Mouse (Mus musculus): ENCODE data around the gene Plcd3. TPM values are rescaled to one million over a fixed set of nuclear protein-coding genes. Genes with fewer than 3 reads are reported as not detected.

Gene Plcd3
- polyA plus RNA-seq, 1 experiment from 2014 or later: 1.0 TPM

DNA sequence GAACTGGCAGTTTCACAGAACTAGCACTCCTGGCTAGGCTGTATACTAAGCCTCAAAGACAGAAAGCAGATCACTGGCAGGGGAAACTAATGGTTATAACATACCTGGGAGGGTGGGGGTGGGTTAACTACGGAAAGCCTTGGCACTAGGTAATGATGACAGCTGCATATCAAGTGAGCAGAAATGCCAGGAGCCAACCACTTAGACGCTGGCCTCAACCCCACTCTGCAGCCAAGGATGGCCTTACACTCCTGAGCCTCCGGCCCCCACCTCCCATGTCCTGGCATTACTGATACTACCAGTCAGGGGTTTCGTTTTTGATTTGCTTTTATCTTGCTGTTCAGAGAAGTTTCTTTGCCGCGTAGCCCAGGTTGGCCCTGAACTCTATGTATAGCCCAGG is 5.7 kb downstream of the Plcd3 start:
- no peak for ATAC-seq
- no peaks in the 10 kb centered on the region for H3K9me3 ChIP-seq (ENCODE audit: control insufficient read depth)
- no peak overlapping the region for H3K4me3 ChIP-seq (ENCODE audit: low read depth, low read length)
- H3K4me2 ChIP-seq (replicated peaks; ENCODE audit: low read depth): no peak overlapping the region
- TF ChIP-seq CTCF (IDR thresholded peaks at IDR 0.05; ENCODE audit: low read depth): no peak
- 0 out of 2 replicates have a peak, but pooled peaks cover 5% of the 10 kb centered on the region for H3K4me1 ChIP-seq (replicated peaks; ENCODE audit: control insufficient read depth, insufficient read depth, low read length)
- no peak overlapping the region for H3K27ac ChIP-seq (ENCODE audit: low read depth, low read length)
- no peaks in the 10 kb centered on the region for H3K36me3 ChIP-seq (ENCODE audit: control insufficient read depth, insufficient read depth)
- H3K27me3 ChIP-seq (replicated peaks; ENCODE audit: control insufficient read depth, insufficient read depth, low read length): peaks cover 9% of the 10 kb centered on the region; the same call in 1 of the 2 replicates
- no peak overlapping the region for H3K9ac ChIP-seq (ENCODE audit: low read depth, low read length)
- 93% methylated on average over 6 of the region's 6 CpGs for whole genome bisulfite sequencing

DNA sequence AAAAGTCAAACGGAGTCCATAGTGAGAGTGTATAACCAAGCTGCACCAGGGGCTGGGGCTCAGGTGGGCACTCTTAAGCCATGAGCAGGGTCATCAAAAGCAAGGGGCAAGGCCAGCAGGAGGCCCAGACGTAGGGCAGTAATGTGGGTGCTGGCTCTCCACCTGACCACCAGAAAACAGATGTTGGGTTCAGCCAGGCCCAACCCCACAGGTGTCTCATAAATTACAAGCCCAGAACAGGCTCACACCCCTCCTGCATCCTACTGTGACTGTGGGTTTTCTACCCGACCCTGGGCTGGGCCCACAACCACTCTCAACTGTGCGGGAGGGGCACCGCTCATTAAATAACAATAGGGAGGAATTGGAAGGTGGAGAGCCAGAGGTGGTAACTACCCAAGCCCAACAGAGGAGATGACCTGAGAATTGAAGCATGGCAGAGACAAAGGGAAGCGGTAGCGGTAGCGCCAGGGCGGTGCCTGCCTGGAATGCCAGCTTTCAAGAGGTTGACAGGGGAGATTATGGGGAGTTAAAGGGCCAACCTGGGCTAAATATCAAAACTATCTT is 6.3 kb downstream of the Plcd3 start:
- no peaks in the 10 kb centered on the region for H3K9me3 ChIP-seq (ENCODE audit: control insufficient read depth)
- H3K4me1 ChIP-seq (replicated peaks; ENCODE audit: control insufficient read depth, insufficient read depth, low read length): 0 out of 2 replicates have a peak, but pooled peaks cover 5% of the 10 kb centered on the region
- H3K27me3 ChIP-seq (replicated peaks; ENCODE audit: control insufficient read depth, insufficient read depth, low read length): peaks cover 3% of the 10 kb centered on the region; the same call in 1 of the 2 replicates
- H3K36me3 ChIP-seq (ENCODE audit: control insufficient read depth, insufficient read depth): no peaks in the 10 kb centered on the region
- no peak for ATAC-seq
- H3K27ac ChIP-seq (ENCODE audit: low read depth, low read length): no peak overlapping the region
- no peak overlapping the region for H3K4me2 ChIP-seq (replicated peaks; ENCODE audit: low read depth)
- H3K9ac ChIP-seq (ENCODE audit: low read depth, low read length): no peak overlapping the region
- WGBS: 85% methylated on average over 9 of the region's 9 CpGs
- no peak for TF ChIP-seq CTCF (IDR thresholded peaks at IDR 0.05; ENCODE audit: low read depth)
- H3K4me3 ChIP-seq (ENCODE audit: low read depth, low read length): no peak overlapping the region

DNA sequence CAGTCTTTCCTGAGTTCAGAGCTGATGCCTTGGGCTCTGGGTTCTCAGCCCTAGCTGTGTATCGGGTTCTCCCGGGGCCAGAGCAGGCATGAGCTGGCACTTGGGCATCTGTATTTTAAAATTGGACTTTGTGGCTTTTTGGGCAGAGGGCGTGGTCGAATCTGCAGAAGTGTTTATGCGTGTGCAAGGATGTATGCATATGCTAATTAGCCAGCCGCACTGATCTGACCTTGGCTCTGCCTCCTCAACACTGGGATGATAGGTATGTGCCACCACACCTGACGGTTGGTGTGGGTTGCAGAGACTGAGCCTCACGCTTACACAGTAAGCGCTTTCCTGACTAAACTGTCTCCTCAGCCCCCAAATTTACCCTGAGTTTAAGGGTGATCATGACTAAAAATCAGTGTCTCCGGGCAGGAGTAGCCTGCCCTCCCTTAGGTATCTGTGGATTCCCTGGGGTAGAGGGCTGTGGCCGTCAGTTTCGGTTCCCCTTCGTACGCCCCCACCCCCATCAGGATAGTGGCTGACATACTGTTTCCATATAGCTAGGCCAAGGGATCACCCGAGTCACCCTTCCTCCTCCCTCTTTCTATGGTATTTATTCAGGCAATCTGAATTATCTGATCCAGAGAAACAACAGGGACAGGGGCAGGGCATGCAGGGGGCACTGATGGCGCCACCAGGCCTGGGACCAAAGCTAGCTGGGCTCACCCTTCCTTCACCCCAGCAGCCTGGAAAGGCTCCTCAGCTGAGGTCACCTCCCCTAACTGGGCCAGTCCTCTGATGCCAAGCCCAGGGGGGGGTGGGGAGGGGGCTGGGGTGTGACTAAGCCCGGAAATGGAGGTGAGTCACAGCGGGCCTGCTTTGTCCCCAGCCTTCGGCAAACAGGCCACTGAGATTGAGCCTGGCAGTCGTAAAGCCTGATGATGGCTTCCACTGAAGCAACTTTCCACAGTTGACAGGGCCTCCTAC is 7.3 kb downstream of the Plcd3 start:
- no peaks in the 10 kb centered on the region for H3K36me3 ChIP-seq (ENCODE audit: control insufficient read depth, insufficient read depth)
- H3K27ac ChIP-seq (ENCODE audit: low read depth, low read length): no peak overlapping the region
- WGBS: 58% methylated on average over 20 of the region's 20 CpGs
- H3K4me1 ChIP-seq (replicated peaks; ENCODE audit: control insufficient read depth, insufficient read depth, low read length): 0 out of 2 replicates have a peak, but pooled peaks cover 5% of the 10 kb centered on the region
- ATAC-seq: peak; percentile 39; the same call in 1 of the 2 replicates
- TF ChIP-seq CTCF (IDR thresholded peaks at IDR 0.05; ENCODE audit: low read depth): no peak
- H3K27me3 ChIP-seq (replicated peaks; ENCODE audit: control insufficient read depth, insufficient read depth, low read length): no peaks in the 10 kb centered on the region
- no peak overlapping the region for H3K4me2 ChIP-seq (replicated peaks; ENCODE audit: low read depth)
- H3K9ac ChIP-seq (ENCODE audit: low read depth, low read length): no peak overlapping the region
- no peak overlapping the region for H3K4me3 ChIP-seq (ENCODE audit: low read depth, low read length)
- H3K9me3 ChIP-seq (ENCODE audit: control insufficient read depth): no peaks in the 10 kb centered on the region

DNA sequence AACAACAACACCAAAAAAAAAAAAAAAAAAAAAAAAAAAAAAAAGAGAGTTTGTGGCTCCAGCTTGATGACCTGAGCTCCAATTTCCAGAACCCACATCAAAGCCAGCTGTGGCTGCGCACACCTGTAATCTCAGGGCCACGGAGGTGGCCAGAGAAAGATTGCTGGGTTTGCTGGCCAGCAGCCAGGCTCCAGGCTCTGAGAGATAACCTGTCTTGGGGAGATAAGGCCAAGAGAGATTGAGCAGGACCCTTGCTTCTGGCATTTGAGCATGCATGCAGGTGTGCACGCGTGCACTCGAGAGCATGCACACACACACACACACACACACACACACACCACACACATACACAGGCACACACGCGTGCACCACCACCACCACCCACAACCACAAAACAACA is 8.2 kb downstream of the Plcd3 start:
- 79% methylated on average over 7 of the region's 7 CpGs for WGBS
- H3K36me3 ChIP-seq (ENCODE audit: control insufficient read depth, insufficient read depth): no peaks in the 10 kb centered on the region
- no peak overlapping the region for H3K9ac ChIP-seq (ENCODE audit: low read depth, low read length)
- no peak overlapping the region for H3K27ac ChIP-seq (ENCODE audit: low read depth, low read length)
- H3K4me3 ChIP-seq (ENCODE audit: low read depth, low read length): no peak overlapping the region
- 0 out of 2 replicates have a peak, but pooled peaks cover 5% of the 10 kb centered on the region for H3K4me1 ChIP-seq (replicated peaks; ENCODE audit: control insufficient read depth, insufficient read depth, low read length)
- ATAC-seq: no peak
- no peaks in the 10 kb centered on the region for H3K27me3 ChIP-seq (replicated peaks; ENCODE audit: control insufficient read depth, insufficient read depth, low read length)
- no peak overlapping the region for H3K4me2 ChIP-seq (replicated peaks; ENCODE audit: low read depth)
- no peak for TF ChIP-seq CTCF (IDR thresholded peaks at IDR 0.05; ENCODE audit: low read depth)
- H3K9me3 ChIP-seq (ENCODE audit: control insufficient read depth): no peaks in the 10 kb centered on the region

DNA sequence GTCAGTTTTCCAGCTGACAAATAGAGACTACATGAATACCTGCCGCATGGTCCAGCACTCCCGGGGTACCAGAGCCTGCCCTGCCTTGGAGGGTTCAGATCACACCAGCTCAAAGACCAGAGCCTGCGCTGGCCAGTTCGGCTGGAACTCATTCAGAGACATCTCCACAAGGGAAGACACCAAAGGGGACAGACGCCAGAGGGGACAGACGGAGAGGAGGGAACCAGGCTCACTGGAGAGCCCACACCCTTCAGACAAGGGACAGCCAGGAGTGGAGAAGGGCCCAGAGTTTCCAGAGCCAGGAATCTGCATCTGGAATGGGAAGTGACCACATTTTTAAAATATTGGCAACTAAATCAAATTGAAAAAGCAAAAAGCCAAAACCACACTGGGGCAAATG is 19.8 kb downstream of the Plcd3 start:
- H3K4me1 ChIP-seq (replicated peaks; ENCODE audit: control insufficient read depth, insufficient read depth, low read length): no peaks in the 10 kb centered on the region
- H3K9ac ChIP-seq (ENCODE audit: low read depth, low read length): no peak overlapping the region
- no peak for ATAC-seq
- H3K27me3 ChIP-seq (replicated peaks; ENCODE audit: control insufficient read depth, insufficient read depth, low read length): peaks cover 3% of the 10 kb centered on the region; the same call in 1 of the 2 replicates
- no peak overlapping the region for H3K4me2 ChIP-seq (replicated peaks; ENCODE audit: low read depth)
- H3K36me3 ChIP-seq (ENCODE audit: control insufficient read depth, insufficient read depth): no peaks in the 10 kb centered on the region
- no peak overlapping the region for H3K27ac ChIP-seq (ENCODE audit: low read depth, low read length)
- H3K4me3 ChIP-seq (ENCODE audit: low read depth, low read length): no peak overlapping the region
- TF ChIP-seq CTCF (IDR thresholded peaks at IDR 0.05; ENCODE audit: low read depth): no peak
- WGBS: 73% methylated on average over 6 of the region's 6 CpGs
- H3K9me3 ChIP-seq (ENCODE audit: control insufficient read depth): no peaks in the 10 kb centered on the region

DNA sequence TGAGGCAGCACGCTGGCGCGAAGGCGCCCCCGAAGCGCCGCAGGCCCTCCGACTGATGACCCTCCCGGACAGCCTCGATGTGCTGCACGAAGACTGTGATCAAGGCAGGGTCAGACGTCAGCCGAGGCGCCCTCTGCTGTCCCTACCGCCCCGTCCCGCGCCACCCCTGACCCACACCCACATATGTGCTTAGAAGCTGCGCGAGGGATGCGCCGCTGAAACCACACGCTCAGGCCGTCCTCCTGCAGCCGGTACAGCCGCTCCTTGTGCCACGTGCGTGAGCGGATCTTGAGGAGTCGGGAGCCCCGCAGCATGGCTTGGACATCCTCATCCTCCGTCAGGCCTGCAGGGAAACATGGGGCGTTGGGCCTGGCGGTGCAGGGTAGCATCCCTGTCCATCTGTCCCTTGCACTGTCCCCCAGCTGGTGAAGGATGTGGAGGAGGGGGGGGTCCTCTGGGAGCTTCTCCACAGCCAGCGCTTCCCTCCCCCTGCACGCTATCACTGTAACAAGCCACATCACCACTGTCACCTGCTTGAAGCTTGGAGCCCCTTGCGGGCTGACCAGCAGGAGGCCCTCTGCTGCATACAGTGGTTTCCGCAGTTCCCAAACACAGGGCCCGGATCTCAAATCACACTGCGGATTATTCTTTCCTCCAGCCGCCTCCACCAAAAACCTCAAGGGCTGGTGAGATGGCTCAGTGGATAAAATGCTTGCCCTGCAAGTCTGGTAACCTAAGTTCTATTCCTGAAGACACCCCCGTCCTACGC is 21.0 kb downstream of the Plcd3 start:
- 6% methylated on average over 43 of the region's 43 CpGs for WGBS
- Histone ChIP-seq H3K27me3 (replicated peaks; ENCODE audit: control insufficient read depth, insufficient read depth, low read length) (peaks cover 3% of the 10 kb centered on the region; the same call in 1 of the 2 replicates), H3K4me3 (ENCODE audit: low read depth, low read length) (peak overlapping the region; percentile 29), H3K4me2 (replicated peaks; ENCODE audit: low read depth) (peak overlapping the region; percentile 56), H3K9ac (ENCODE audit: low read depth, low read length) (no peak overlapping the region), H3K36me3 (ENCODE audit: control insufficient read depth, insufficient read depth) (no peaks in the 10 kb centered on the region), H3K27ac (ENCODE audit: low read depth, low read length) (no peak overlapping the region), H3K9me3 (ENCODE audit: control insufficient read depth) (no peaks in the 10 kb centered on the region), H3K4me1 (replicated peaks; ENCODE audit: control insufficient read depth, insufficient read depth, low read length) (no peaks in the 10 kb centered on the region)
- TF ChIP-seq CTCF (IDR thresholded peaks at IDR 0.05; ENCODE audit: low read depth): peak; percentile 58
- no peak for ATAC-seq
